Mouse (Mus musculus) MEL (cell line): ENCODE results near the gene Rarb. TPM values are rescaled to one million over a fixed set of nuclear protein-coding genes. Genes with fewer than 3 reads are reported as not detected.

ENCODE experiments used
- DNase-seq: peaks from one replicate; pipeline ENCODE4 v3.0.0; 2011; ENCODE audit warnings: low read depth, low spot score
- H3K27ac ChIP-seq: 2 replicates; pipeline ENCODE4 v1.5.1; 2012; ENCODE audit warnings: low read depth, mild to moderate bottlenecking, control low read depth, low read length, moderate library complexity; ENCODE audit not compliant: control insufficient read depth
- H3K27me3 ChIP-seq, 2 experiments: fragments of 150-350 bp in 1 of 2; sonication (generic) in 1 of 2; 2 replicates each; pipeline ENCODE4 v1.6.1; 2012; ENCODE audit warnings: low read length in 2 of 2, mild to moderate bottlenecking in 2 of 2, improper control_type of control experiment in 1 of 2, moderate library complexity in 1 of 2; ENCODE audit not compliant: insufficient read depth in 2 of 2, control insufficient read depth in 1 of 2
- H3K36me3 ChIP-seq, 2 experiments: 2 replicates each; pipeline ENCODE4 v1.6.1; 2012 to 2014; ENCODE audit warnings: low read length in 2 of 2, improper control_type of control experiment in 1 of 2, inconsistent platforms in 1 of 2, mild to moderate bottlenecking in 1 of 2; ENCODE audit not compliant: insufficient read depth in 2 of 2, control insufficient read depth in 1 of 2
- H3K4me1 ChIP-seq, 2 experiments: fragments of 150-350 bp in 1 of 2; sonication (generic) in 1 of 2; 2 replicates each; pipeline ENCODE4 v1.6.1; 2012; ENCODE audit warnings: low read length in 2 of 2, improper control_type of control experiment in 1 of 2, mild to moderate bottlenecking in 1 of 2; ENCODE audit not compliant: insufficient read depth in 2 of 2, control insufficient read depth in 1 of 2
- H3K4me3 ChIP-seq, 2 experiments: fragments of 150-350 bp in 1 of 2; sonication (generic) in 1 of 2; 2 replicates each; pipeline ENCODE4 v1.5.1; 2012; ENCODE audit warnings: low read depth in 2 of 2, low read length in 2 of 2, mild to moderate bottlenecking in 2 of 2, moderate library complexity in 2 of 2, control low read depth in 1 of 2, improper control_type of control experiment in 1 of 2; ENCODE audit not compliant: control insufficient read depth in 1 of 2, insufficient read depth in 1 of 2
- H3K79me2 ChIP-seq: 2 replicates; pipeline ENCODE4 v1.6.1; 2012; ENCODE audit warnings: mild to moderate bottlenecking, low read length, moderate library complexity; ENCODE audit not compliant: control insufficient read depth, poor library complexity, insufficient read depth
- H3K9ac ChIP-seq: 2 replicates; pipeline ENCODE4 v1.6.1; 2012; ENCODE audit warnings: low read depth, mild to moderate bottlenecking, control low read depth, low read length, moderate library complexity; ENCODE audit not compliant: control insufficient read depth, poor library complexity, severe bottlenecking
- H3K9me3 ChIP-seq: fragments of 150-350 bp; sonication (generic); replicated peaks from 2 replicates; pipeline ENCODE4 v1.6.1; 2012; ENCODE audit warnings: mild to moderate bottlenecking, low read length, improper control_type of control experiment, moderate library complexity; ENCODE audit not compliant: insufficient read depth
- BHLHE40 ChIP-seq: IDR thresholded peaks from 2 replicates; pipeline ENCODE4 v1.6.1; 2012; ENCODE audit warnings: low read depth, mild to moderate bottlenecking, inconsistent platforms, low read length, improper control_type of control experiment, borderline replicate concordance
- CHD1 ChIP-seq: IDR thresholded peaks from 2 replicates; pipeline ENCODE4 v1.6.1; 2012; ENCODE audit warnings: low read depth, mild to moderate bottlenecking, inconsistent platforms, low read length, improper control_type of control experiment
- CTCF ChIP-seq, 3 experiments: IDR thresholded peaks in 2 of 3; conservative IDR thresholded peaks in 1 of 3; 2 replicates each; pipeline ENCODE4 v1.5.1; 2011 to 2012; ENCODE audit warnings: low read length in 3 of 3, low read depth in 2 of 3, mild to moderate bottlenecking in 2 of 3, improper control_type of control experiment in 1 of 3, inconsistent platforms in 1 of 3, mixed read lengths in 1 of 3, moderate library complexity in 1 of 3; ENCODE audit not compliant: control insufficient read depth in 1 of 3, insufficient read depth in 1 of 3, poor library complexity in 1 of 3, severe bottlenecking in 1 of 3
- E2F4 ChIP-seq: IDR thresholded peaks from 2 replicates; pipeline ENCODE4 v1.6.1; 2011; ENCODE audit warnings: low read depth, low read length, improper control_type of control experiment, borderline replicate concordance
- GABPA ChIP-seq: IDR thresholded peaks from 2 replicates; pipeline ENCODE4 v1.6.1; 2012; ENCODE audit warnings: low read depth, mild to moderate bottlenecking, inconsistent platforms, low read length, improper control_type of control experiment, moderate library complexity
- JUND ChIP-seq: IDR thresholded peaks from 2 replicates; pipeline ENCODE4 v1.6.1; 2011; ENCODE audit warnings: low read depth, mild to moderate bottlenecking, improper control_type of control experiment, low read length
- MAZ ChIP-seq: IDR thresholded peaks from 2 replicates; pipeline ENCODE4 v1.6.1; 2012; ENCODE audit warnings: low read depth, mild to moderate bottlenecking, inconsistent platforms, low read length, improper control_type of control experiment
- MXI1 ChIP-seq: IDR thresholded peaks from 2 replicates; pipeline ENCODE4 v1.6.1; 2011; ENCODE audit warnings: mild to moderate bottlenecking, low read depth, low read length, improper control_type of control experiment
- MYC ChIP-seq: IDR thresholded peaks from 2 replicates; pipeline ENCODE4 v1.6.1; 2011; ENCODE audit warnings: low read depth, mild to moderate bottlenecking, low read length, improper control_type of control experiment, moderate library complexity
- POLR2A ChIP-seq, 2 experiments: IDR thresholded peaks; 2 replicates each; pipeline ENCODE4 v1.6.1; 2011 to 2012; ENCODE audit warnings: low read length in 2 of 2, mild to moderate bottlenecking in 2 of 2, control low read depth in 1 of 2, improper control_type of control experiment in 1 of 2, low read depth in 1 of 2, moderate library complexity in 1 of 2; ENCODE audit not compliant: control insufficient read depth in 1 of 2, insufficient read depth in 1 of 2, poor library complexity in 1 of 2
- RAD21 ChIP-seq: IDR thresholded peaks from 2 replicates; pipeline ENCODE4 v1.6.1; 2011; ENCODE audit warnings: mild to moderate bottlenecking, low read depth, low read length, improper control_type of control experiment
- RCOR1 ChIP-seq: IDR thresholded peaks from 2 replicates; pipeline ENCODE4 v1.6.1; 2012; ENCODE audit warnings: low read depth, mild to moderate bottlenecking, inconsistent platforms, low read length, improper control_type of control experiment
- TBP ChIP-seq: IDR thresholded peaks from 2 replicates; pipeline ENCODE4 v1.8.0; 2011; ENCODE audit warnings: low read depth, low read length, improper control_type of control experiment
- TCF12 ChIP-seq: IDR thresholded peaks from 2 replicates; pipeline ENCODE4 v1.6.1; 2014; ENCODE audit warnings: low read depth, mild to moderate bottlenecking, inconsistent platforms, low read length, improper control_type of control experiment, moderate library complexity
- USF1 ChIP-seq: IDR thresholded peaks from 2 replicates; pipeline ENCODE4 v1.6.1; 2014; ENCODE audit warnings: low read depth, mild to moderate bottlenecking, inconsistent platforms, low read length, improper control_type of control experiment, moderate library complexity
- ZKSCAN1 ChIP-seq: IDR thresholded peaks from 2 replicates; pipeline ENCODE4 v1.6.1; 2012; ENCODE audit warnings: low read depth, mild to moderate bottlenecking, inconsistent platforms, low read length, improper control_type of control experiment, moderate library complexity
- ZNF384 ChIP-seq: IDR thresholded peaks from 2 replicates; pipeline ENCODE4 v1.6.1; 2012; ENCODE audit warnings: low read depth, mild to moderate bottlenecking, inconsistent platforms, low read length, improper control_type of control experiment
- polyA plus RNA-seq, 2 experiments: library from polyadenylated mRNA; stranded (reverse) in 1 of 2; unstranded in 1 of 2; fragments of >175 nt in 1 of 2; fragments of >200 nt in 1 of 2; gene quantifications; 2 replicates each; pipeline versions ENCODE4 v1.2.1 to v1.2.4; 2012; ENCODE audit warnings: low replicate concordance in 2 of 2, low read depth in 1 of 2; ENCODE audit not compliant: insufficient read length in 2 of 2, insufficient read depth in 1 of 2, missing spikeins in 1 of 2
- total RNA-seq: library from RNA; depleted of rRNA; stranded (reverse); fragments of 300-350 nt; gene quantifications from 2 replicates; pipeline ENCODE4 v1.2.3, GENCODE M21; 2012

The Rarb gene
- total and polyA plus RNA-seq, 3 experiments: not detected

DNA sequence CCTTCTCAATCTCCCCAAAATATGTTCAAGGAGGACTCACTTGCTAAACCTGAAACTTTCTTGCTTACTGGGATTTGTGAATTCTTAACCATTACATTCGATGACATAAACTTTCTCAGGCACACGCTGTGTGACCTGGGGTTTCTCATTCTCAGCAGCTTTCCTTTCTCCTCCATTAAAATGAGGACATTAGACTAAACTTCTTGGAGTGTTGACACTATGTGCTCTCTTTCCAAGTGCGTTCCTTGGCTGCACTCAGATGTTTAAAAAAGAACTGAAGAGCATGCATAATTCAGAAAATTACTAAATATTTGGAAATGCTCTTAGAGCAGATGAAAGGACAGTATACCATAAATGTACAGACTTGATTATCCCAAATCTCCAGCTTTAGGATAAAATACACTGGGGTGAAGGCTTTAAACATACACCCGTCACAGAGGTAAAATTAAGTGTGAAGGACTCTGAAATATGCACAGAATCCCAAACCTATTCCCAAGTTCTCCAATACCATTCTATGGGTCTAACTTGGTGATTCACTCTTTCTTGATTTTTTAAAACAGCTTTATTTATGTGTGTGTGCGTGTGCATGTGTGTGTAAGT, 36.9 kb downstream of the Rarb start:
- DNase-seq: no peak
- no peak overlapping the region for H3K27ac ChIP-seq
- no peaks in the 10 kb centered on the region for H3K27me3 ChIP-seq
- no peaks in the 10 kb centered on the region for H3K36me3 ChIP-seq
- H3K79me2 ChIP-seq: no peaks in the 10 kb centered on the region
- no peak for TF ChIP-seq TBP
- TF ChIP-seq POLR2A (IDR thresholded peaks at IDR 0.05; ENCODE audit: control insufficient read depth in 1 of 2, insufficient read depth in 1 of 2, low read depth in 1 of 2, low read length in 2 of 2, poor library complexity in 1 of 2): no peak
- no peak for TF ChIP-seq USF1
- TF ChIP-seq, all 39 proteins: peak for 0
- H3K4me1 ChIP-seq: no peaks in the 10 kb centered on the region
- H3K9me3 ChIP-seq: no peaks in the 10 kb centered on the region
- H3K4me3 ChIP-seq: no peak overlapping the region
- H3K9ac ChIP-seq: no peak overlapping the region

GRCm38 (mm10) chr14:16776723-16777381, 42.1 kb downstream of the Rarb start:
- Histone ChIP-seq H3K9ac (no peak overlapping the region), H3K4me1 (no peaks in the 10 kb centered on the region), H3K36me3 (no peaks in the 10 kb centered on the region), H3K9me3 (no peaks in the 10 kb centered on the region), H3K4me3 (no peak overlapping the region), H3K27me3 (no peaks in the 10 kb centered on the region), H3K79me2 (no peaks in the 10 kb centered on the region), H3K27ac (no peak overlapping the region)
- TF ChIP-seq BHLHE40 (no peak), RAD21 (no peak), CTCF (IDR thresholded peaks at IDR 0.05 in 2 of 3, conservative IDR thresholded peaks at IDR 0.05 in 1 of 3; ENCODE audit: control insufficient read depth in 1 of 3, insufficient read depth in 1 of 3, low read depth in 2 of 3, low read length in 3 of 3, poor library complexity in 1 of 3, severe bottlenecking in 1 of 3) (no peak), ZNF384 (no peak), MAZ (no peak), MYC (no peak), RCOR1 (no peak), USF1 (no peak), CHD1 (no peak)
- DNase-seq: no peak

GRCm38 (mm10) chr14:16772927-16773326, 46.0 kb downstream of the Rarb start:
- Histone ChIP-seq H3K27me3 (no peaks in the 10 kb centered on the region), H3K4me3 (no peak overlapping the region), H3K9me3 (no peaks in the 10 kb centered on the region), H3K36me3 (no peaks in the 10 kb centered on the region)
- DNase-seq: no peak
- TF ChIP-seq MXI1 (no peak), TCF12 (no peak), ZKSCAN1 (no peak), MAZ (no peak), CHD1 (no peak), GABPA (no peak), BHLHE40 (no peak), MYC (no peak), JUND (no peak), E2F4 (no peak)
- TF ChIP-seq, all 39 proteins: peak for 0
- no peak overlapping the region for H3K27ac ChIP-seq
- no peaks in the 10 kb centered on the region for H3K4me1 ChIP-seq
- H3K79me2 ChIP-seq: no peaks in the 10 kb centered on the region
- no peak overlapping the region for H3K9ac ChIP-seq
